Mouse (Mus musculus): ENCODE measurements around the gene Sh3d21. TPM values are rescaled to one million over a fixed set of nuclear protein-coding genes. Genes with fewer than 3 reads are reported as not detected.

The Sh3d21 gene
- total RNA-seq, 2 experiments from 2014 or later: 0.62 to 0.83 TPM

DNA sequence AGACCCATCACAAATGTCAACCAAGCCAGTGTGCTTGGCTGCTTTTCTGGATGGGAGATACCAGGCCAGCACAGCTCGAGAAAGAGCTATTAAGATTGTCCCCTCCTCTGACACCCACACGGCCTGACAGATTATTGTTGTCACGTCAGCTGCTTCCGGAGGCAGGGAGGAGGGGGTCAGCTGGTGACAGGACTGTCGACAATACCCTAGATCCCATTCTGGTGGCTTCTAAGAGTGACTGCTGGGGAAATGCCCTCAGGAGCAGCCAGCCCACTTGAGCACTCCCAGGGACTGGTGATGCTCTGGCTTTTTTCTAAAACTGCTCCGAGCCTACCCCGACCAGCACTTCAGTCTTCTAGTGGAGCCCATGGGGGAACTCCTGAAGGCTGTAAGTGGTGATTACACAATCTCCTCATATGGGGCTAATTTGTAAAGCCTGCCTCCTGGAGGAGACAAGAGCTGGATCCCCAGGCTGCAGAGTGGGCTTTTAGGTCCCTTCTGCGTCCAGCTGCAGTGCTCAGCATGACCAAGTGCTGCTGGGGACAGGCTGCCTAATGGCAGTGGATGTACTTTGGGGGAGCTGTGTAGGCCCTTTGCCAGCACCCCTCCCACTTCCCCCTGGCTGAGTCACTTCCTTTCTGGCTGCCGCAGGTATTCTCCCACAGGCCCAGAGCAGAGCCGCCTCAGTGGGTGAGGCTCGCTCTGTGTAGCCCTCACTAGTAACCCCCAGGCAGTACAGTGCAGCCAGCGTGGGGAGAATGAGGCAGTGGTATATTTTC lies 52.7 kb downstream of the Sh3d21 start:
- peak; percentile 89 for DNase-seq (ENCODE audit: low spot score)

DNA sequence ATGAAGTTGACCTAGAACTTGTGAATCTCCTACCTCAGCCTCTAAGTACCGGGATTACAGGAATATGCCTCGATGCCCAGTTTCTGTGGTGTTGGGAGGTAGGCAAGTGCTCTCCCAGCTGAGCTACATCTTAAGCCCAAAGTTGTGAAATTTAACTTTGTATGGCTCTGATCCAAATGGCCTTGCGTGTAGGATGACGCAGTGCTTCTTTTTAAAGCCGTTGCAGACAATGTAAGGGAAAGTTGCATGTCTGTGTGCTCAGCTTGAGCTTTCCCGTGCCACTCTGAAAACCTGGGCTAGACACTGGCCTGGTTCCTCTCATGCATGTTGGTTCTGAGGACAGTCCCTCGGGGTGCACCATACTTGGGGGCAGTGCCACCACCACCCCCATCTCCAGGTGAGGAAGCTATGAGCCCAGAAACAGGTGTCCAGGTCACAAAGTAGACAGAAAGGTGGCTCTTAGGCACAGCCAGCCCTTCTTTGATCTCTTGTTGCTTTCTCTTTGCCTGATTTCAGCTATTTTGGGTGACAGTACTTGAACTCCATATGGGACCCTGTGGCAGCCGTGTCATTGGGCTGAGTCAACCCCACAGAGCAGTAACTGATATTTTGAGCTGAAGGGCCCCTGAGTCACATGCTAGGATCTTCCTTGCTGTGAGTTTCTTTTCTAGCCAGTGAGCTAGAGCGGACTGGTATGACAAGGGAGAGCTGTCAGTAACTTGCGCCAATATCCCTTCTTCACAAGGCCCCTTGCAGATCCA lies 53.5 kb downstream of the Sh3d21 start:
- peak; percentile 42 for DNase-seq (ENCODE audit: low spot score)

DNA sequence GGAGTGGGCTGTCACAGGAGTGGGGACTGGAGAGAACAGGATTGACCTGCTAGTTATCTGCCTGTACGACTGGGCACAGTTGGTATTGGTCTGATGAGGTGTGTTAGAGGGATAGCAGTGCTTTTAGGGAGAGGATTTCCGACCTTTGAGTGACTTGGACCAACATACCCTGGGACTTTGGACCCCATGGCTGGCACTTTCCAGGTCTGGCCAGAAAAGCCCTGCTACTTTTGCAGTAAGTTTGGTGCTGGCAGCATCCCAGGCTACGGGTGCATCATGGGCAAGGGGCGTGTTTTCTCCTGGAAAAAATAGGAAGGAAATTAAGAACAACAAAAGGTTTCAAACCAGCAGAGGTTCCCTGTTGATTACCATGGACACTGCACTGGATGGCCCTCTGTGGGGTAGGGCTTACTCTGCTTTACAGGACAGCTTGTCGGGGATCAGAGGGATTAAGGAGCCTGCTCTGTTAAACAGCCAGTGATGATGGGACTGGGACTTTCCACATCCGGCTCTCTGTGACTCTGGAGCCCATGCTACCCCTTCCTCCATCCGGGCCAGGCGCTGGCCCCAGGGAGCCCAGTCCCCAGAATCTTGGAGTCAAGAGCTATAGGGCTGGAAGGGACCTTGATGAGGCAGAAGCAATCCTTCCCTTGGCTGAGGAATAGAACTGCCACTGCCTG lies 55.1 kb downstream of the Sh3d21 start:
- DNase-seq (ENCODE audit: low spot score): no peak

DNA sequence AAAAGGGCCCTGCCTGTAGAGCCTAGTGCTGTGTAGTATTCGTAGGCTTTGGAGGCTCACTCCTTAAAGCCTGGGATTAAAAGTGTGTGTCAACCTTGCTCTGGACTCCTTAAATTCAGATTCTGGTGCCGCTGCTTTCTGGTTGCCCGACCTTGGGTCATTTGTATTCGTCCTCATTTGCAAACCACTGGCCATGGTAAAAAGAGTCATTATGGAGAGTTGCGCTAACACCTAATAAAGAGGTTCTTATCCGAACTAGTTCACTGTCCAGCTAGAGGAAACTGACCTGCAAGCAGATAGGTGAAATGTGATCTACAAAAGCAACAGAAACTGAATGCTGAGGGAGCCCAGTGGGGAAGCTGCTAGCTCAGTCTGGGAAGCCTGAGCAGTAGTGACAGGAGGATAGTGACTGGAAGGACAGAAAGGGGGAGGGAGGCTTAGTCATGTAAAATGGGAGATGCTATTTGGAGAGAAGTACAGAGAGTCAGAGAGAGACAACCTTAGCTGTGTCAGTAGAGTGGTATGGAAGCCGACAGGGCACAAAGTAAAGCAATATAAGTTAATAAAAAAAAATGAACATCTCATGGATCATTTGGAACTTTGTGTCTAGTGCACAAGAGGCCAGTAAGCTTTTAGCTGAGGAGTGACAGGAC lies 58.0 kb downstream of the Sh3d21 start:
- no peak for DNase-seq (ENCODE audit: low spot score)

DNA sequence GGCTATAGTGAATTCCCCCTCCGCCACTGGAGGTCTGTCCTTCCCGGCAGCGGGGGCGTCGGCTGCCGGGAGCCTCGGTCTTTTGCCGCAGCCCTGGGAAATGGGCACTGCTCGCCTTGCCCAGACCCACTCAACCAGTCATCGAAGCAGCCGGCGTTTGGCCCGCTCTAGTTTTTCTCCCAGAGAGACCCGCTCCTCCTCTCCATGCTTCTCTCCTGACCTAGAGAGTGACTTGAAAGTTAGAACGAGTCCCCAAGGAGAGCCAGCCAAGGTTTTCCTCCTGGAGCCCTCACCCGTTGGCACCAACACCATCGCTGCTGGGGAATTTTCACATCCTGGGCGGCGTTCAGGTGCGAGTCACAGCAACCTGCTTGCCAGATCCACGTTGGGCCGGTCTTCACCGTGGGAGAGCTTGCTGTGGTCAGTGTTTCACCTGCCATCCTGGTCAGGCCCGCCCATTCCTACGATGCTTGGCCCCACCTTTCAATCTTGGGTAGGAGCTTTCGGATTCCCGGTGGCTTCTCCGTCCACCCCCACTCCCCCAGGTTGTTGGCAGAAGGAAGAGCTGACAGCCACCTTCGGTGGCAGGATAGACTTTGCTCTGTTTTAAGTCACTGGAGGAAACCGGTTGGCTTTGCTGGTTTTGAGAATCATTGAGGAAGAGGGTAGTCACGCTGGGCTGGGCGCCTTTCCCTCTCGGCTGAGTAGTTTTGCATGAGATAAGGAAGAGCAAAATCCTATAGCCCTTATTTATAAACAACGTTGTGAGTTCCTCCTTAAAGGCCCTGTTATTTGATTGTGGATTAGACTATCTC lies 58.8 kb downstream of the Sh3d21 start:
- DNase-seq (ENCODE audit: low spot score): no peak

DNA sequence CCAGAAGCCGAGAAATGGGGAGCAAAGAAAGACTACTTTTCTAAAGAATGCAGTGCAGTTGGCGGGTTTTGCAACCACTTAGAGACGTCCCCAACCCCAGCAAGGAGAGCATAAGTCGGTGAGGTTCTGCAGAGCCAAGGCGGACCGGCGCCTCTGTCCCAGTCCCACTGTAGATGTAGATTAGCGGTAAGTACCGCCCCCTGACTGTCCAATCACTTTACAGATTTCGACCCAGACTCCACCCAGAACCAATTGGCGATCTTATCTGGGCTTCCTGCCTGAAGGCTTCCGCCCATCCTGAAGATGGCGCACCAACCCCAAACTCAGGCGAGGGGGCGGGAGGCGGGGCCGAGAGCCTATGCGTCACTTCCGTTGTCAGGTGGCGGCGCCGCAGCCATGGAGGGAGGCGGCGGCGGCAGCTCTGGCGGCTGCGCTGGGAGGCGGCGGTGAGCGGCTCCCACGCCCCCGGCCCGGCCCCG lies 59.7 kb downstream of the Sh3d21 start, which contains the start of gene Stk40:
TSS of gene Stk40 (plus strand) at position 368 of the 479 bp plus-strand sequence.
- DNase-seq (ENCODE audit: low spot score): peak; percentile 97

DNA sequence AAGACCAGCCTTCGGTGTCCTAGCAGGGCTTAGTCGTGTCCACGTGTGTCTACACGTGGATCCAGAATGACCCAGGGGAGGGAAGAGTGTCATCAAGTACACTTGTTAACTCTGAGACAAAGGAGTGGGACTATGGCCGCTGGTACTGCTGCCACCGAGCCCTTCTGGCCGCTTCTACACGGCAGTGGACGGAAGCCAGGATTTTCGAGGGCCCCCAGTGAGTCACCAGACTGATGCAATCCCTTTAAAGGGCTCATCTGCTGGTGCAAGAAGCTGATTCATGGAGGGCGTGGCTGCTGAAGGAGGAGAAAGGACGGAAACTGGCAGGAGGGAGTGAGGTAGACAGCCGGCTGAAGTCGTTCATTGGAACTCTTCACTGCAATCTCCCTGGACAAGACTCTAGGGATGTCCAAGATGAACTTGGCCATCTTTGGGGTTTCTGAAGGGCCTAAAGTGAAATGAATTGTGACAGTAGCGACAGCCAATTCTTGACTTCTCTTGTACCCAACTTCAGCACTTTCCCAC lies 60.2 kb downstream of the Sh3d21 start:
- peak; percentile 95 for DNase-seq (ENCODE audit: low spot score)

DNA sequence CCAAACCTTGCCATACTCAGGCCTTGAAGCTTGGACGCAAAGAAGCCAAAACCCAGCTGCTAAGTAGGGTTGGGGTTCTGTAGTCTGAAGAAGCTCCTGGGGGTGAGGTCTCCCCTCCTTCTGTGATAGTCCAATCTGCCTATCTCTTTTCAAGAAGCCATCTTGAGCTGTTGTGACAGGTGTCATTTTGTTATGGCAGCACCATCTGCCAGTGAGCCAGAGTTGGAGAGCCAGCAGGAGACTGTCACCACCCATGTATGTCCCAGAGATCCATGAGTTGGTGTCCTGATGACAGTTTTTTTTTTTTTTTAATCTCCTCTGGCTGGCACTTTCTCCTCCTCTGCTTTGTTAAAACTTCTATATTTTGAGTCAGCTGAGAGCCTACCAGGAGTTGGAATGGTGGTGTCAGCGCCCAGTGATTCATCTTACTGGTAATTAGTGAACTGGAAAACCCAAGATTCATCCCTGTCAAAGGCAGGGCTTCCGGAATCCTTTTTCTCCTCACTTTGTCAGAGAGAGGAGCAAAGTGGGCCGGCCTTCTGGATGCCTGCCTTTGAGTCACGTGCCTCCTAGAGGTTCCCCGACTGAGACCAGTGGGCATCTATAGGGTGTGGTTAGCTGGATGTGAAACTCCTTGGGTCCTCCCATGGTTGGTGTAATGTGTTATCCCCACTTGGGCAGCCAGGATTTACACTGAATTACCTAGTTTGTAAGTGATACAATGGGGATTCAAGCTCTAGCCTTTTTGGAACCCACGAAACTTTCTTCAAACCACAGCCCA lies 61.0 kb downstream of the Sh3d21 start:
- no peak for DNase-seq (ENCODE audit: low spot score)

DNA sequence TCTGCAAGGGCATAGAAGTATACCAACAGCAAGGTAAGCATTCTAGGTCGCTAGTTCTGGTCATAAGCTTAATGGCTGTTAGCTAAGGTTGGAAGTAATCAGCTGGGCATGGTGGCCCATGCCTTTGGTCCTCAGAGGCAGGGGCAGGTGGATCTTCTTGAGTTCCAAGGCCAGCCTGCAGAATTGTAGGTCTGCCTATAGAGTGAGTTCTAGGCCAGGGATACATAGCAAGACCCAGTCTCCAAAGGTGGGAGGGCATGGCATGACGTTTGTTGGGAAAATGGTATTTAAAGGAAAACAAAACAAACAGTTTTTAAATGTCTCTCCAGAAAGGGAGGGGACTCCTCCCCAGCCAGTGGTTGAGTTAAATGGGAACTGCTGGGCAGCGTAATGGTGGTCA lies 62.5 kb downstream of the Sh3d21 start:
- no peak for DNase-seq (ENCODE audit: low spot score)

Other genes starting within 250 kb of the Sh3d21 start
- gene Csf3r, start 138.9 kb downstream of the Sh3d21 start, total RNA-seq (2021): under 1 TPM; 0.30 to 0.31 TPM
- 10 to 100 TPM; 79.5 to 80.7 TPM for gene Mrps15, start 116.6 kb downstream of the Sh3d21 start, total RNA-seq (2021)
- gene Oscp1, start 104.9 kb downstream of the Sh3d21 start, total RNA-seq (2021): 1 to 10 TPM; 3.1 TPM
- gene Lsm10, start 66.9 kb downstream of the Sh3d21 start, total RNA-seq (2021): 10 to 100 TPM in 1 of 2 experiments, 1 to 10 TPM in 1; 7.4 to 10.8 TPM
- gene Stk40, start 59.5 kb downstream of the Sh3d21 start, total RNA-seq (2021): 100 to 1,000 TPM; 113 to 127 TPM
- 1 to 10 TPM; 2.1 to 3.3 TPM for gene Eva1b, start 15.7 kb downstream of the Sh3d21 start, total RNA-seq (2021)
- 100 to 1,000 TPM in 1 of 2 experiments, 10 to 100 TPM in 1; 94.1 to 101 TPM for gene Thrap3, start 39.3 kb upstream of the Sh3d21 start, total RNA-seq (2021)
- gene Map7d1, start 92.9 kb upstream of the Sh3d21 start, total RNA-seq (2021): 100 to 1,000 TPM; 185 to 200 TPM
- gene Trappc3, start 98.8 kb upstream of the Sh3d21 start, total RNA-seq (2021): 10 to 100 TPM; 21.0 to 26.8 TPM
- 1 to 10 TPM in 1 of 2 experiments, under 1 TPM in 1; 0.89 to 1.4 TPM for gene Col8a2, start 123.3 kb upstream of the Sh3d21 start, total RNA-seq (2021)
- 1 to 10 TPM; 6.7 to 8.7 TPM for gene Adprhl2, start 158.2 kb upstream of the Sh3d21 start, total RNA-seq (2021)
- under 1 TPM; 0.62 to 0.66 TPM for gene Tekt2, start 162.2 kb upstream of the Sh3d21 start, total RNA-seq (2021)